Mouse (Mus musculus) adipocyte (in vitro differentiated cells): ENCODE results near the gene Cox6a2.
A peak's percentile ranks its signal among the peaks of the same experiment; 100 is the strongest.
"Not testable (repeated sequence)": the region's sequence is repeated elsewhere in the genome, so short reads cannot be mapped to it uniquely, and the experiment has no call there.

Experiments used
- DNase-seq: peaks from one replicate; pipeline ENCODE4 v3.0.0-alpha.2; 2016; ENCODE audit warnings: low spot score

Gene Cox6a2

GRCm38 (mm10) chr7:128234796-128235195 is 28.6 kb upstream of the Cox6a2 start:
- DNase-seq, result no peak

GRCm38 (mm10) chr7:128231741-128232140 is 25.6 kb upstream of the Cox6a2 start:
- no peak for DNase-seq

- no peak for DNase-seq
Measured at GRCm38 (mm10) chr7:128220936-128221335, 14.7 kb upstream of the Cox6a2 start.

GRCm38 (mm10) chr7:128219952-128220351 is 13.8 kb upstream of the Cox6a2 start:
- no peak for DNase-seq

- no peak for DNase-seq
Measured at GRCm38 (mm10) chr7:128209826-128210225, 3.6 kb upstream of the Cox6a2 start.

GRCm38 (mm10) chr7:128208187-128208586 is 2.0 kb upstream of the Cox6a2 start:
- DNase-seq, result peak; percentile 76

- no peak for DNase-seq
Measured at GRCm38 (mm10) chr7:128205695-128206094, 492 bp downstream of the Cox6a2 start.

- DNase-seq, result no peak
Measured at GRCm38 (mm10) chr7:128204179-128204578, 2.0 kb downstream of the Cox6a2 start.

- no peak for DNase-seq
Measured at GRCm38 (mm10) chr7:128203071-128203470, 3.1 kb downstream of the Cox6a2 start.

GRCm38 (mm10) chr7:128201607-128202006 is 4.6 kb downstream of the Cox6a2 start:
- DNase-seq, result no peak

GRCm38 (mm10) chr7:128181691-128182090 is 24.5 kb downstream of the Cox6a2 start:
- no peak for DNase-seq

- DNase-seq, result no peak
Measured at GRCm38 (mm10) chr7:128180546-128180945, 25.6 kb downstream of the Cox6a2 start.

GRCm38 (mm10) chr7:128180126-128180525 is 26.1 kb downstream of the Cox6a2 start:
- no peak for DNase-seq

- no peak for DNase-seq
Measured at GRCm38 (mm10) chr7:128178385-128178784, 27.8 kb downstream of the Cox6a2 start.

- DNase-seq, result peak; percentile 31
Measured at GRCm38 (mm10) chr7:128169996-128170395, 36.2 kb downstream of the Cox6a2 start.

GRCm38 (mm10) chr7:128166391-128166790 is 39.8 kb downstream of the Cox6a2 start:
- no peak for DNase-seq

GRCm38 (mm10) chr7:128164001-128164400 is 42.2 kb downstream of the Cox6a2 start:
- DNase-seq, result no peak

GRCm38 (mm10) chr7:128158688-128159354 is 47.4 kb downstream of the Cox6a2 start:
- DNase-seq, result not testable (repeated sequence)
